20 mouse cellular contexts compared by ENCODE assay signal in the genomic region with DNA sequence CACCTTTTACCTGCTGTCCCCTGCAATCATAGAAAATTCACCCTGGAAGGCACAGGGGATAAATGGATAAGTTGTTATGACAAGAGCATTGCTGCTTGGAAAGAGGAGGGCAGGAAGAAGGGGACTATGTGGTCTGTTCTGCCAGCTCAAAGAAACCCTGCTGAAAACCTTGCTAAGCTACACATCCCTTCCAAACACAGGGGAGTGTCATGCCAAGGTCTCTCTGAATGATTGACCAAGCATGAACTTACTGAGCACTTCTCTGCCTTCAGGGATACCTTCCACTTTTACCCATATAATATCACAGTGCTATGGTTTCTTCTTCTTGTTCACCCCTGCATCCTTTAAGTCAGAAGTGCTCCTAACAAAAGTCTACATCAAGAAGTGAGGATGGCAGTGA.
A peak's percentile ranks its signal among the peaks of the same experiment; 100 is the strongest.
DNase-seq lines count a peak whose midpoint lies in the region; ATAC-seq lines count a peak whose summit lies in the region.
"Had no signal": no experiment of that assay in that cellular context is flagged by ENCODE, and none has a peak within 500 bp of the region (broad histone marks: within the 10 kb centered on the region; RNA-seq: fewer than 3 reads in every experiment).

No protein-coding gene starts in this region.

- no peak overlapping the region for H3K4me3 ChIP-seq in kidney, embryonic 15.5 days (replicated peaks)
- H3K4me3 ChIP-seq: embryonic facial prominence, embryonic 13.5 days; embryonic facial prominence, embryonic 15.5 days; erythroblast, embryonic 14.5 days; forebrain, embryonic 10.5 days; forebrain, embryonic 12.5 days had no signal

- 0 out of 2 replicates have a peak, but pooled peaks cover 5% of the 10 kb centered on the region for H3K4me1 ChIP-seq in kidney, embryonic 15.5 days
- H3K4me1 ChIP-seq: embryonic facial prominence, embryonic 13.5 days; embryonic facial prominence, embryonic 15.5 days; forebrain, embryonic 10.5 days; forebrain, embryonic 12.5 days had no signal

- 0 out of 2 replicates have a peak, but pooled peaks have one; percentile 9 for ATAC-seq in frontal cortex, adult (ENCODE audit: low TSS enrichment)
- ATAC-seq in kidney, embryonic 15.5 days (replicated peaks; ENCODE audit: low FRiP score): peak; percentile 78; the same call in 1 of the 2 replicates
- ATAC-seq: forebrain, embryonic 14.5 days; forebrain, embryonic 16.5 days had no signal

- H3K27ac ChIP-seq in kidney, embryonic 15.5 days: no peak overlapping the region
- H3K27ac ChIP-seq: embryonic facial prominence, embryonic 13.5 days; embryonic facial prominence, embryonic 15.5 days; forebrain, embryonic 10.5 days; forebrain, embryonic 12.5 days had no signal

- no peaks in the 10 kb centered on the region for H3K9me3 ChIP-seq in kidney, embryonic 15.5 days (replicated peaks)
- H3K9me3 ChIP-seq: embryonic facial prominence, embryonic 13.5 days; embryonic facial prominence, embryonic 15.5 days; forebrain, embryonic 10.5 days; forebrain, embryonic 12.5 days had no signal

- no peaks in the 10 kb centered on the region for H3K36me3 ChIP-seq in kidney, embryonic 15.5 days
- H3K36me3 ChIP-seq: embryonic facial prominence, embryonic 13.5 days; embryonic facial prominence, embryonic 15.5 days; forebrain, embryonic 10.5 days; forebrain, embryonic 12.5 days had no signal

- no peak overlapping the region for H3K9ac ChIP-seq in kidney, embryonic 15.5 days
- H3K9ac ChIP-seq: embryonic facial prominence, embryonic 13.5 days; embryonic facial prominence, embryonic 15.5 days; forebrain, embryonic 12.5 days had no signal

- H3K27me3 ChIP-seq in kidney, embryonic 15.5 days: no peaks in the 10 kb centered on the region
- H3K27me3 ChIP-seq: embryonic facial prominence, embryonic 13.5 days; embryonic facial prominence, embryonic 15.5 days; forebrain, embryonic 12.5 days had no signal

- DNase-seq in frontal cortex, postnatal 10 days (ENCODE audit: low spot score in 2 of 2): no peak
- DNase-seq in kidney, postnatal 4 days: no peak
- DNase-seq: adrenal gland, adult 2 months; adrenal gland, postnatal 10 days; adrenal gland, postnatal 25 days; cerebellum, adult 11-12 months; cerebellum, adult 2 months; cerebellum, adult 9-10 months; cerebellum, postnatal 14 days; cerebellum, postnatal 36 days; embryo, embryonic 11 days had no signal

- no peak overlapping the region for H3K4me2 ChIP-seq in kidney, embryonic 15.5 days
- H3K4me2 ChIP-seq: embryonic facial prominence, embryonic 13.5 days; embryonic facial prominence, embryonic 15.5 days; forebrain, embryonic 12.5 days had no signal
